Mouse (Mus musculus) bone marrow macrophage, adult 2 months (primary cell): ENCODE measurements around the gene Hscb.

Experiments used
- CTCF ChIP-seq: IDR thresholded peaks from 2 replicates; pipeline ENCODE4 v1.5.1; 2012; ENCODE audit warnings: low read depth, mild to moderate bottlenecking, low read length, moderate library complexity
- POLR2A ChIP-seq: IDR thresholded peaks from 2 replicates; pipeline ENCODE4 v1.6.1; 2012; ENCODE audit warnings: mild to moderate bottlenecking, low read depth, low read length, borderline replicate concordance

- TF ChIP-seq CTCF = no peak
- TF ChIP-seq POLR2A = no peak
These were observed 57.9 kb downstream of the Hscb start for GRCm38 (mm10) chr5:110781529-110782238.
